Mouse (Mus musculus): ENCODE data around the gene Scly. TPM values are rescaled to one million over a fixed set of nuclear protein-coding genes. Genes with fewer than 3 reads are reported as not detected.

Scly gene
- total and polyA plus RNA-seq, 2 experiments from 2014 or later = 9.6 to 14.0 TPM

GRCm38 (mm10) chr1:91344001-91344400 is 45.9 kb downstream of the Scly start:
- ATAC-seq (ENCODE audit: insufficient read depth, low read depth) = peak; percentile 12; the same call in 1 of the 2 replicates
- no peak overlapping the region for H3K9ac ChIP-seq (replicated peaks; ENCODE audit: low read depth, low read length)
- no peak overlapping the region for H3K27ac ChIP-seq (ENCODE audit: low read depth)
- no peaks in the 10 kb centered on the region; the same call in 1 of the 2 replicates for H3K4me1 ChIP-seq (ENCODE audit: control insufficient read depth, insufficient read depth)
- no peaks in the 10 kb centered on the region for H3K9me3 ChIP-seq (replicated peaks; ENCODE audit: control insufficient read depth, low read length)
- H3K4me2 ChIP-seq (ENCODE audit: low read depth, low read length) = no peak overlapping the region
- no peak for DNase-seq (ENCODE audit: low spot score)
- TF ChIP-seq EP300 (IDR thresholded peaks at IDR 0.05; ENCODE audit: low read depth) (no peak), CTCF (IDR thresholded peaks at IDR 0.05; ENCODE audit: low read depth) (no peak)
- H3K4me3 ChIP-seq (ENCODE audit: low read depth, low read length) = no peak overlapping the region
- 48% methylated on average over 3 of the region's 3 CpGs for WGBS
- peaks cover 46% of the 10 kb centered on the region for H3K27me3 ChIP-seq (ENCODE audit: control insufficient read depth, insufficient read depth, low read length)
- H3K36me3 ChIP-seq (replicated peaks; ENCODE audit: control insufficient read depth, insufficient read depth, low read length) = no peaks in the 10 kb centered on the region

- peaks cover 46% of the 10 kb centered on the region for H3K27me3 ChIP-seq (ENCODE audit: control insufficient read depth, insufficient read depth, low read length)
- peak overlapping the region; percentile 25 for H3K4me3 ChIP-seq (ENCODE audit: low read depth, low read length)
- no peaks in the 10 kb centered on the region for H3K36me3 ChIP-seq (replicated peaks; ENCODE audit: control insufficient read depth, insufficient read depth, low read length)
- DNase-seq (ENCODE audit: low spot score) = no peak
- H3K27ac ChIP-seq (ENCODE audit: low read depth) = no peak overlapping the region
- peak overlapping the region; percentile 30 for H3K4me2 ChIP-seq (ENCODE audit: low read depth, low read length)
- no peaks in the 10 kb centered on the region for H3K9me3 ChIP-seq (replicated peaks; ENCODE audit: control insufficient read depth, low read length)
- ATAC-seq (ENCODE audit: insufficient read depth, low read depth) = no peak; the same call in 1 of the 2 replicates
- 6% methylated on average over 61 of the region's 68 CpGs for WGBS
- peak; percentile 34; the same call in 1 of the 2 replicates for TF ChIP-seq CTCF (IDR thresholded peaks at IDR 0.05; ENCODE audit: low read depth)
- TF ChIP-seq EP300 (IDR thresholded peaks at IDR 0.05; ENCODE audit: low read depth) = no peak
- no peak overlapping the region for H3K9ac ChIP-seq (replicated peaks; ENCODE audit: low read depth, low read length)
- peaks cover 4% of the 10 kb centered on the region for H3K4me1 ChIP-seq (ENCODE audit: control insufficient read depth, insufficient read depth)
Observed at GRCm38 (mm10) chr1:91344921-91345685, 47.0 kb downstream of the Scly start.

- Histone ChIP-seq H3K27ac (ENCODE audit: low read depth) (no peak overlapping the region), H3K4me2 (ENCODE audit: low read depth, low read length) (no peak overlapping the region), H3K4me1 (ENCODE audit: control insufficient read depth, insufficient read depth) (peaks cover 10% of the 10 kb centered on the region), H3K36me3 (replicated peaks; ENCODE audit: control insufficient read depth, insufficient read depth, low read length) (no peaks in the 10 kb centered on the region), H3K9ac (replicated peaks; ENCODE audit: low read depth, low read length) (no peak overlapping the region), H3K27me3 (ENCODE audit: control insufficient read depth, insufficient read depth, low read length) (peaks cover 45% of the 10 kb centered on the region), H3K4me3 (ENCODE audit: low read depth, low read length) (no peak overlapping the region), H3K9me3 (replicated peaks; ENCODE audit: control insufficient read depth, low read length) (no peaks in the 10 kb centered on the region)
- no peak for TF ChIP-seq EP300 (IDR thresholded peaks at IDR 0.05; ENCODE audit: low read depth)
- TF ChIP-seq CTCF (IDR thresholded peaks at IDR 0.05; ENCODE audit: low read depth) = peak; percentile 92
- DNase-seq (ENCODE audit: low spot score) (peak; percentile 86), ATAC-seq (ENCODE audit: insufficient read depth, low read depth) (peak; percentile 37)
- WGBS = 33% methylated on average over 3 of the region's 3 CpGs
Observed at GRCm38 (mm10) chr1:91346892-91347291, 48.8 kb downstream of the Scly start.

- ATAC-seq (ENCODE audit: insufficient read depth, low read depth) (peak; percentile 91), DNase-seq (ENCODE audit: low spot score) (peak; percentile 88)
Observed at GRCm38 (mm10) chr1:91350841-91351240, 52.7 kb downstream of the Scly start, which contains the start of gene Klhl30. Gene Klhl30 (plus strand): TSS chr1:91351016.

GRCm38 (mm10) chr1:91351249-91351648 is 53.1 kb downstream of the Scly start:
- no peaks in the 10 kb centered on the region for H3K9me3 ChIP-seq (replicated peaks; ENCODE audit: control insufficient read depth, low read length)
- H3K4me1 ChIP-seq (ENCODE audit: control insufficient read depth, insufficient read depth) = peaks cover 14% of the 10 kb centered on the region
- H3K4me3 ChIP-seq (ENCODE audit: low read depth, low read length) = peak overlapping the region; percentile 43
- TF ChIP-seq CTCF (IDR thresholded peaks at IDR 0.05; ENCODE audit: low read depth) (no peak), EP300 (IDR thresholded peaks at IDR 0.05; ENCODE audit: low read depth) (no peak; the same call in 1 of the 2 replicates)
- H3K36me3 ChIP-seq (replicated peaks; ENCODE audit: control insufficient read depth, insufficient read depth, low read length) = 0 out of 2 replicates have a peak, but pooled peaks cover 17% of the 10 kb centered on the region
- ATAC-seq (ENCODE audit: insufficient read depth, low read depth) (peak; percentile 55), DNase-seq (ENCODE audit: low spot score) (peak; percentile 43)
- H3K27me3 ChIP-seq (ENCODE audit: control insufficient read depth, insufficient read depth, low read length) = peaks cover 2% of the 10 kb centered on the region; the same call in 1 of the 2 replicates
- H3K4me2 ChIP-seq (ENCODE audit: low read depth, low read length) = peak overlapping the region; percentile 70
- peak overlapping the region; percentile 64 for H3K9ac ChIP-seq (replicated peaks; ENCODE audit: low read depth, low read length)
- WGBS = 40% methylated on average over 3 of the region's 3 CpGs
- H3K27ac ChIP-seq (ENCODE audit: low read depth) = peak overlapping the region; percentile 91

More at GRCm38 (mm10) chr1:91350841-91351240, 52.7 kb downstream of the Scly start, which contains the start of gene Klhl30:
- Histone ChIP-seq H3K9ac (replicated peaks; ENCODE audit: low read depth, low read length) (peak within 1 kb of the TSS; percentile 64), H3K27ac (ENCODE audit: low read depth) (peak within 1 kb of the TSS; percentile 91), H3K4me2 (ENCODE audit: low read depth, low read length) (peak within 1 kb of the TSS; percentile 70), H3K4me3 (ENCODE audit: low read depth, low read length) (peak within 1 kb of the TSS; percentile 43), H3K9me3 (replicated peaks; ENCODE audit: control insufficient read depth, low read length) (no peaks in the 10 kb centered on the region), H3K36me3 (replicated peaks; ENCODE audit: control insufficient read depth, insufficient read depth, low read length) (0 out of 2 replicates have a peak, but pooled peaks cover 17% of the 10 kb centered on the region), H3K4me1 (ENCODE audit: control insufficient read depth, insufficient read depth) (peaks cover 14% of the 10 kb centered on the region), H3K27me3 (ENCODE audit: control insufficient read depth, insufficient read depth, low read length) (peaks cover 6% of the 10 kb centered on the region)
- 17% methylated on average over 4 of the region's 4 CpGs for WGBS
- TF ChIP-seq EP300 (IDR thresholded peaks at IDR 0.05; ENCODE audit: low read depth) = no peak
- no peak for TF ChIP-seq CTCF (IDR thresholded peaks at IDR 0.05; ENCODE audit: low read depth)

All from heart, postnatal 0 days (tissue).